Mouse (Mus musculus) intestine, embryonic 16.5 days (tissue): ENCODE data around the gene Lsm2. TPM values are rescaled to one million over a fixed set of nuclear protein-coding genes. Genes with fewer than 3 reads are reported as not detected.
"Not testable (repeated sequence)": the region's sequence is repeated elsewhere in the genome, so short reads cannot be mapped to it uniquely, and the experiment has no call there.

Experiments used
- ATAC-seq: fragments of 200-750 bp; cut with Nextera tagmentation; 2 replicates; pipeline ENCODE4 v1.8.0; 2017; ENCODE audit warnings: moderate TSS enrichment, moderate library complexity
- H3K27ac ChIP-seq: fragments of 300-500 bp; sonication (generic); 2 replicates; pipeline ENCODE4 v1.5.1; 2014; ENCODE audit warnings: mild to moderate bottlenecking, low read length
- H3K27me3 ChIP-seq: fragments of 300-500 bp; sonication (generic); replicated peaks from 2 replicates; pipeline ENCODE4 v1.6.1; 2014; ENCODE audit warnings: low read length, control low read depth, mixed read lengths; ENCODE audit not compliant: control insufficient read depth, insufficient read depth
- H3K36me3 ChIP-seq: fragments of 300-500 bp; sonication (generic); 2 replicates; pipeline ENCODE4 v1.6.1; 2014; ENCODE audit warnings: low read length, control low read depth; ENCODE audit not compliant: control insufficient read depth, insufficient read depth
- H3K4me1 ChIP-seq: fragments of 300-500 bp; sonication (generic); 2 replicates; pipeline ENCODE4 v1.6.1; 2014; ENCODE audit warnings: low read length, control low read depth, mixed read lengths; ENCODE audit not compliant: control insufficient read depth, insufficient read depth
- H3K4me2 ChIP-seq: fragments of 300-500 bp; sonication (generic); 2 replicates; pipeline ENCODE4 v1.6.1; 2014; ENCODE audit warnings: low read depth, low read length, control low read depth
- H3K4me3 ChIP-seq: fragments of 300-500 bp; sonication (generic); 2 replicates; pipeline ENCODE4 v1.5.1; 2014; ENCODE audit warnings: mild to moderate bottlenecking, low read length
- H3K9ac ChIP-seq: fragments of 300-500 bp; sonication (generic); 2 replicates; pipeline ENCODE4 v1.6.1; 2014; ENCODE audit warnings: low read depth, low read length
- H3K9me3 ChIP-seq: fragments of 300-500 bp; sonication (generic); 2 replicates; pipeline ENCODE4 v1.6.1; 2016; ENCODE audit warnings: low read length, control low read depth; ENCODE audit not compliant: control insufficient read depth
- WGBS: fragments of 180-500 bp; shearing (Covaris S2); extraction: QIAGEN DNeasy Blood & Tissue Kit; methylation state at CpG from one replicate; pipeline ENCODE4 v1.1.7; 2014; 5-methylcytosine and 5-hydroxymethylcytosine counted together
- polyA plus RNA-seq: library from polyadenylated mRNA; unstranded; fragments of >200 nt; fragmentation: Nextera tagmentation; extraction: Ambion mirVana; gene quantifications from 2 replicates; pipeline ENCODE4 v1.2.1, GENCODE M21; 2015

Gene Lsm2
- polyA plus RNA-seq, 1 experiment from 2014 or later = 181 TPM

DNA sequence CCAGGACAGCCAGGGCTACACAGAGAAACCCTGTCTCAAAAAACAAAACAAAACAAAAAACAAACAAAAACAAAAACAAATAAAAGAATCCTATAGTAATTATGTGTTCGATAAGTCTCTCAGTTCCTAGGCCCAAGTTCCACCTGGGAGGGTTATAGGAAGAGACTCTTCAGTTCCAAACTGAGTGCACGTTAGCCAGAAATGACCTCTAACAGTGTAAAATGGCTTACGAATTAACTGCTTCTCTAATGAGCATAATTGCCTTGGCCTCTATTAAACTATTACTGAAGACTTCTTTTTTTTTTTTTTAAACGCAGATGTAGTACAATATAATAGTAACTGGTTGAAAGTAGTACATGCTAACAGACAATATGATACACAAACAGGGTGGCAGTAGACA lies 27.8 kb upstream of the Lsm2 start:
- H3K4me2 ChIP-seq = no peak overlapping the region
- ATAC-seq = no peak
- no peak overlapping the region for H3K9ac ChIP-seq
- no peak overlapping the region for H3K4me3 ChIP-seq
- WGBS = 96% methylated on average over 4 of the region's 4 CpGs
- H3K27ac ChIP-seq = no peak overlapping the region
- H3K9me3 ChIP-seq = no peaks in the 10 kb centered on the region
- H3K36me3 ChIP-seq = peaks cover 7% of the 10 kb centered on the region
- H3K27me3 ChIP-seq = no peaks in the 10 kb centered on the region; the same call in 1 of the 2 replicates
- peaks cover 19% of the 10 kb centered on the region; the same call in 1 of the 2 replicates for H3K4me1 ChIP-seq

DNA sequence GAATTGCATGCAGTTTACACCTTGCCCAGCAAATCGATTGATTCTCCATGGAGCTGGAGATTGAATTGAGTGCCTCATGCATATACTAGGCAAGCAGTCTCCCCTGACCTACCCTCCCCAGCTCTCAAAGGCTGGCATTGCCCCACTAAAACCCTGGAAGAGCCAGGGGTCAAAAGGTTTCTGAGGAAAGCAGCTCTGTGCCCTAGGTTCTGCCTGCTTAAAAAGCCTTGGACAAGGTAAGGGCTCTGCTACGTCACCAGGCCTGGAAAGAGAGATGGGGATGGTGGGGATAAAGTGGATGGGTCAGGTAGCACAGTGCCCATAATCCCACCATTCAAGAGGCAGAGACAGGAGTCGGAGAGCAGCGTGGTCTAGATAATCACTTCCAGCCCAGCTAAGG lies 26.8 kb upstream of the Lsm2 start:
- ATAC-seq = no peak
- Histone ChIP-seq H3K4me1 (peaks cover 15% of the 10 kb centered on the region; the same call in 1 of the 2 replicates), H3K9me3 (no peaks in the 10 kb centered on the region), H3K27me3 (no peaks in the 10 kb centered on the region; the same call in 1 of the 2 replicates), H3K9ac (no peak overlapping the region), H3K4me2 (no peak overlapping the region), H3K36me3 (peaks cover 4% of the 10 kb centered on the region), H3K27ac (no peak overlapping the region), H3K4me3 (no peak overlapping the region)
- 94% methylated on average over 4 of the region's 4 CpGs for WGBS

DNA sequence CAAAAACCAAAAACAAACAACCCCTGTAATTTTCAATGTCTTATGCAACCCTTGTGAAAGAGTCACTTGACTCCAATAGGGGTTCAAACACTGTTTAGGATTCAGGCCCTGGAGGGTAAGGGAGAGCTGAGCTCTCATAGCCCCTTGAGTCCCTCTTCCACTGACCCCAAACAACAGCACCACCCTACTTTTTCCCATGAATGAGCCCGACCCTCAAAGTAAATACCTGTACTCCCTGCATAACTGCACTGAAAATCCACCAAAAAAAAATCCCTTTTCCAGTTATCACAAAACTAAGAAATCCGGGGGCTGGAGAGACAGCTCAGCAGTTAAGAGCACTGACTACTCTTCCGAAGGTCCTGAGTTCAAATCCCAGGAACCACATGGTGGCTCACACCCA lies 25.8 kb upstream of the Lsm2 start:
- Histone ChIP-seq H3K4me1 (peaks cover 9% of the 10 kb centered on the region; the same call in 1 of the 2 replicates), H3K27ac (no peak overlapping the region), H3K27me3 (no peaks in the 10 kb centered on the region; the same call in 1 of the 2 replicates), H3K9me3 (no peaks in the 10 kb centered on the region), H3K9ac (no peak overlapping the region), H3K36me3 (peaks cover under 1% of the 10 kb centered on the region; the same call in 1 of the 2 replicates), H3K4me2 (no peak overlapping the region), H3K4me3 (no peak overlapping the region)
- 82% methylated on average over 3 of the region's 3 CpGs for WGBS
- no peak for ATAC-seq

DNA sequence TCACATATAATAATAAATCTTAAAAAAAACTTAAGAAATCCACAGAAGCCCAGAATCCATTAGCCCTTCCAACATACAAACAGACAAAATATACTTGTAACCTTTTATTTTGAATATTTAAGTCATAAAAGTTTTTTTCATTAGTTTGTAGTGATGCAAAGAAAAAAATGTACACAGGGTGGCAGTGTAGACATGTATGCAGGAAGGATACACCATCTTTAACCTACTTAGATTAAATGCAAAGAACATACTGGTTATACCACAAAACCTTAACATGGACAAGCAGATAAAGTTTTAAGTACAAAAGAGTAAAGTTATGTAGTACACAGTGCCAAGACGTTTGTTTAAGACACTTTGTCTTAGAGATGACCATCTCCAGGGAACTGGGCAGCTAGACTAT lies 25.3 kb upstream of the Lsm2 start:
- 44% methylated on average over 1 of the region's 1 CpGs for WGBS
- ATAC-seq = no peak
- no peaks in the 10 kb centered on the region for H3K9me3 ChIP-seq

DNA sequence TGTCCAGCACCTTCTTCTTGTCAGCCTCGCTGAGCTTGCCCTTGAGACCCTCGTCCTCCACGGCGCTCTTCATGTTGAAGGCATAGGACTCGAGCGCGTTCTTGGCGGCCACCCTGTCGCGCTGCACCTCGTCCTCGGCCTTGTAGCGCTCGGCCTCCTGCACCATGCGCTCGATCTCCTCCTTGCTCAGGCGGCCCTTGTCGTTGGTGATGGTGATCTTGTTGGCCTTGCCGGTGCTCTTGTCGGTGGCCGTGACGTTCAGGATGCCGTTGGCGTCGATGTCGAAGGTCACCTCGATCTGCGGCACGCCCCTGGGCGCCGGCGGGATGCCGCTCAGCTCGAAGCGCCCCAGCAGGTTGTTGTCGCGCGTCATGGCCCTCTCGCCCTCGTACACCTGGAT lies 24.4 kb upstream of the Lsm2 start:
- not testable (repeated sequence) for ATAC-seq, H3K4me2 ChIP-seq, H3K36me3 ChIP-seq, H3K4me3 ChIP-seq, H3K27me3 ChIP-seq, H3K9me3 ChIP-seq, H3K9ac ChIP-seq, H3K27ac ChIP-seq
- WGBS = 11% methylated on average over 29 of the region's 40 CpGs
- peaks cover 12% of the 10 kb centered on the region; the same call in 1 of the 2 replicates for H3K4me1 ChIP-seq

More for the DNA sequence above, 25.3 kb upstream of the Lsm2 start:
- Histone ChIP-seq H3K27me3 (no peaks in the 10 kb centered on the region; the same call in 1 of the 2 replicates), H3K27ac (no peak overlapping the region), H3K4me2 (no peak overlapping the region), H3K9ac (no peak overlapping the region), H3K4me3 (no peak overlapping the region), H3K4me1 (peaks cover 11% of the 10 kb centered on the region; the same call in 1 of the 2 replicates), H3K36me3 (no peaks in the 10 kb centered on the region)

DNA sequence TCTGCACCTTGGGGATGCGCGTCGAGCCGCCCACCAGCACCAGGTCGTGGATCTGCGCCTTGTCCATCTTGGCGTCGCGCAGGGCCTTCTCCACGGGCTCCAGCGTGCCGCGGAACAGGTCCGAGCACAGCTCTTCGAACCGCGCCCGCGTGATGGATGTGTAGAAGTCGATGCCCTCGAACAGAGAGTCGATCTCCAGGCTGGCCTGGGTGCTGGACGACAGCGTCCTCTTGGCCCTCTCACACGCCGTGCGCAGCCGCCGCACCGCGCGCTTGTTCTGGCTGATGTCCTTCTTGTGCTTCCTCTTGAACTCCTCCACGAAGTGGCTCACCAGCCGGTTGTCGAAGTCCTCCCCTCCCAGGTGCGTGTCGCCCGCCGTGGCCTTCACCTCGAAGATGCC lies 23.7 kb upstream of the Lsm2 start:
- H3K27me3 ChIP-seq = not testable (repeated sequence)
- WGBS = 22% methylated on average over 26 of the region's 40 CpGs

DNA sequence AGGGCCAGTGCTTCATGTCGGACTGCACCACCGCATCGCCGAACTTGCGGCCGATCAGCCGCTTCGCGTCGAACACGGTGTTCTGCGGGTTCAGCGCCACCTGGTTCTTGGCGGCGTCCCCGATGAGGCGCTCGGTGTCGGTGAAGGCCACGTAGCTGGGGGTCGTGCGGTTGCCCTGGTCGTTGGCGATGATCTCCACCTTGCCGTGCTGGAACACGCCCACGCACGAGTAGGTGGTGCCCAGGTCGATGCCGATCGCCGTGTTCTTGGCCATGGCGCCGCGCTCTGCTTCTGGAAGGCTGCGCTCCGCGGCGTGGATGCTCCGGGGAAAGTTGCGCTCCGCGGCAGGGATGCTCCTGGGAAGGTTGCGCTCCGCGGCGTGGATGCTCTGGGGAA lies 22.9 kb upstream of the Lsm2 start:
- H3K36me3 ChIP-seq, H3K9me3 ChIP-seq, H3K9ac ChIP-seq, H3K27ac ChIP-seq, H3K27me3 ChIP-seq, H3K4me1 ChIP-seq: not testable (repeated sequence)
- peak; percentile 33 for ATAC-seq
- peak overlapping the region; percentile 58 for H3K4me2 ChIP-seq
- peak overlapping the region; percentile 39 for H3K4me3 ChIP-seq
- under 1% methylated on average over 29 of the region's 47 CpGs for WGBS

More for the DNA sequence above, 23.7 kb upstream of the Lsm2 start:
- peaks cover 10% of the 10 kb centered on the region; the same call in 1 of the 2 replicates for H3K4me1 ChIP-seq
- H3K36me3 ChIP-seq, H3K9me3 ChIP-seq, H3K4me3 ChIP-seq, ATAC-seq, H3K27ac ChIP-seq, H3K4me2 ChIP-seq, H3K9ac ChIP-seq: not testable (repeated sequence)

DNA sequence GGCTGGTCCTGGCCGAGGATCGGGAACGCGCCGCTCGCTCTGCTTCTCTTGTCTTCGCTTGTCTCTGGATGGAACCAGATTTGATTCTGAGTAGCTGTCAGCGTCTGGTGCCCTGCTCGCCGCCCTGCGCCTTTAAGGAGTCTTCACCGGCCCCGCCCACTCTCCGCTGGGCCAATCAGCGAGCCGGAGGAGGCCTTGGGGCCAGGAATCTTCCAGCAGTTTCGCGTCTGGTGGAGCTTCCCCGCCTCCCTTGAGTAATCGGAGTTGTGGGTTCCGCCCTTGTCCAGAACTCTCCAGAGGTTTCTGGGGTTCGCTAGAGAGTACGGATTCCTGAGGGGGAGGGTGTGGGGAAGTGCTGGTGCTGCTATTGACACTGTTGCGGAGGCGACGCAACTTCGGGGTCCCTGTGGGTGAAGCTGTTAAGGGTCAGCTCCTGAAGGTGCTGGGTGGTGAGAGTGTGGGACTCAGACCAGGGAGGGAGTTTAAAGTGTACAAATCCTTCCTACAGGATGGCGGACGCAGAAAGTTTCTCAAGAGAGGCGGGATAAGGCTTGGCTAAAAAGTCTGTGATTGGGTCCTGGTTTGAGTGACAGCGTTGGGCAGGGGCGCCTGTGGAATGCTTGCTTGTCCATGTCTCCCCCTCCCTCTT lies 22.4 kb upstream of the Lsm2 start, which contains the start of gene Hspa1b:
TSS of gene Hspa1b (minus strand) at position 109 of the 649 bp plus-strand sequence.
- peak; percentile 96 for ATAC-seq
- H3K36me3 ChIP-seq, H3K4me1 ChIP-seq, H3K27me3 ChIP-seq, H3K9me3 ChIP-seq: not testable (repeated sequence)
- WGBS = under 1% methylated on average over 26 of the region's 32 CpGs
- H3K9ac ChIP-seq = peak within 1 kb of the TSS; percentile 76
- H3K4me3 ChIP-seq = peak within 1 kb of the TSS; percentile 62
- H3K27ac ChIP-seq = peak within 1 kb of the TSS; percentile 98
- peak within 1 kb of the TSS; percentile 71 for H3K4me2 ChIP-seq

DNA sequence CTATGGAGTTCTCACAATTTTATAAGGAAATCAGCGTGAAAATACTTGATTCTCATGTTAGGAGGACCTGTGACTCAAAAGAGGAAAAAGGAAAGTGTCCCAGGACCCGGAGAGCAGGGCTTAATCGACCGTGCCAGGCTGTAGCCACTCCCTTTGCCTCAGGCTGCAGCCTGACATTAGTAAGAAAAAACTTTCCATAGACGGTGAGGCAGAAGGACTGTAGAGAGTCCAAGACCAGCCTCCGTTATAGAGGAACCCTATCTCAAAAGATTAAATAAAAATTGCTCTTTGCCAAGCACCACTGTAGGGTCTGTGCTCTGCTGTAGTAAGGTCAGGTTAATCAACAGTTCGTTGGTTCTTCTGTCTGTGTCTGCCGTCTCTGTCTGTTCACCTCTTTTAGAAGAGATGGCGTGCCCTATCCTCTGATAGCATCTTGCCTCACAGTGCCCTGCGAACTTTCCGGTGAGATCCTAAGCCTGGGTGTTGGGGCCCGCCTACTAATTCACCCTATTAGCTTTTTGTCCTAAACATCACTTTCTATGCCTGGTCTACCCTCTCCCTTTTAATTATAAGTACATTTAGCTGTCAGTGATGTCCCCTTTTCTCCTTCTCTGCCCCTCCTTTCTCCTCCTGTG lies 21.7 kb upstream of the Lsm2 start:
- 9% methylated on average over 12 of the region's 12 CpGs for WGBS
- peak; percentile 11 for ATAC-seq
- H3K4me2 ChIP-seq = peak overlapping the region; percentile 71
- peak overlapping the region; percentile 62 for H3K4me3 ChIP-seq
- no peaks in the 10 kb centered on the region for H3K9me3 ChIP-seq
- peaks cover 9% of the 10 kb centered on the region for H3K4me1 ChIP-seq
- no peaks in the 10 kb centered on the region for H3K36me3 ChIP-seq
- no peaks in the 10 kb centered on the region; the same call in none of the 2 replicates for H3K27me3 ChIP-seq
- peak overlapping the region; percentile 98 for H3K27ac ChIP-seq
- peak overlapping the region; percentile 76 for H3K9ac ChIP-seq
